Mouse (Mus musculus) spleen, adult 18-20 months (tissue): ENCODE measurements at regions not wholly inside any gene's neighbourhood (a gene's known extent, or its start where the extent isn't known, plus 50 kb on each side); places are given as distances from the start of the nearest gene placed in this dataset.

Experiments
- DNase-seq, 2 experiments: peaks; one replicate each; pipeline ENCODE4 v3.0.0; 2022; ENCODE audit warnings: mixed read lengths in 2 of 2

GRCm38 (mm10) chr9:69658276-69658675 lies 102.5 kb downstream of the Foxb1 start:
- DNase-seq: no peak

DNA sequence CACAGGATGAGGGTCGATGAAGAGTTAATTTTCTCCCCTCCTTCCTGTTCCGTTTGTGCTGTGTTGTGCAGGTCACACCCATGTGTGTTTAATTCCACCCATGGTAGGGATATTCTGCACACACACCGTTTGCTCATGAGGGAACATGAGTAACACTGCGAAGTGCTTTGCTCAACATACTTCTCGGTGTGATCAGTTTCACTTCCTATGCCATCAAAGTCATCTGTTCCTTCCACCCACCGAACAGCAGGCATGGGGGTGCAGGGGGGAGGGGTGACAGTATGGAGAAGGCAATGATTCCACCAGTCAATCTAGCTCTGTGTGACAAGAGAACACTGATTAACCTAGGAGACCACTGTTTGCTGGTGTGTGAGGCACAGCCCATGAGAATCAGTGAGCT lies 104.7 kb downstream of the Foxb1 start:
- DNase-seq: peak in 1 of 2 experiments; percentile 5

DNA sequence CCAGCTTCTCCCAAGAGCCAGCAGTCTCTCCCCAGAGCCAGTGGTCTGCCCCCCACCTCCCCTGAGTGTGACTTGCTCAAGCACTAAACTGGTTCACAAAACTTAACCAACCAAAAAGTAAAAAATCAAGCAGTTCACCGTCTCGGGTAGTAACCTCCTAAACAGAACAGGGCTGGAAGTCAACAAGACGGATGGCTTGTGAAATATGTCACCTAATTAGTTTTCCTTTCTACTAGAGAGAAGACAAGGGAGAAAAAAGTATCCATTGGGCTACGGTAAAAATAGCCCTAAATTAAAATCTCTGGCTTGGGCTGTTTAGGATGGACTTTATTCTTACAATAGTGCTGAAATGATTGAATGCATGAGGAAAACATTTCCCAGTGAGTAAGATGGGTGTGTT lies 108.6 kb downstream of the Foxb1 start:
- DNase-seq: no peak

DNA sequence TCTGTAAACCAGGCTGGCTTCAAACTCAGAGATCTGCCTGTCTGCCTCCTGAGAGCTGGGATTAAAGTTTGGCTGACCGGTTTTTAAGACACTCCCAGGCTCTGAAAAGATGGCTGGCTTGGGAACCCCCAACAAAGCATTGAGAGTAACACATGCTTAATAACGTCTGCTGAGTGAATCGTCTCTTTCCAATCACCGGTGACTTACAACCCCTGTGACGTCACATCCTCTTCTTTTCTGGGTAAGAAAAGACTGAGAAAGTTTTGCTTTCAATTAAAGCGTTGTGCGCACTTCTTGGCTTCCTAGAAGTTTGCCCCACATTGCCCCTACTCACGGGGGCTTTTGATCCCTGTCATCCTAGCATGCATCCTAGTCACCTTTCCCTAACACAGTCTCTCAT lies 109.1 kb downstream of the Foxb1 start:
- DNase-seq: no peak

DNA sequence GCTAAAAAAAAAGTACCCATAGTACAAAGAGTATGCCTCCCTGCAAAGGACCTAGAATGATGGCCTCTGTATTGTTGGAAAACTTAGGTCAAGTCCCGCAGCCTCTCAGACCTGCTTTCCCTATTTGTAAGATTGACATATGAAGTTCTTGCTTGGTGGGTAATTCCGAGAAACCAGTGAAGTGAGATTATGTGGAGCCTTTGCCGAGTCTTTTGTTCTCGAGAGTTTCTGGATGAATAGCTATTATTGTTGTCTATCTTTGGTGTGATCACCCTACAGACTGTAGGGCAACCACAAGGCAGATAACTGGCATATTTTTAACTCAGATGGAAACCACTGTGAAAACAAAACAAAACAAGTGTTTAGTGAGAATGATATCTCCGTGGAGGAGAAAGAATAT lies 118.1 kb downstream of the Foxb1 start:
- DNase-seq: no peak

DNA sequence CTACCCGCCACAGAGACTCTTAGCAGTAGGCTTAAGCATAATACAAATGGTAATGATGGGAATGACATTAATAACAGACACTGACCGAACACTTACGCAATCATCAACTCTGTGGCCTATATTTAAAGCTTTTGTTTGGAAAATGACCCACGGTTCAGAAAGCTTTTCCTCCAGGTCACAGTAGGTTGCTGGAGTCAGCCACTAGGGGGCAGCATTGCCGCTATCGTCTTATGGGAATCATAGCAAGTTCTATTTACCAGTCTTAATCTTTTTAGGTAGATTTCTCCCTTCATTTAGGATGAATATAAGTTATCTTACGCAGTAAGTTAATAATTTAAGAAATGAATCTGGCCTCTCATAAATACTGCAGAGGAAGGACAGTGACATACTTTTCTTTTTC lies 137.4 kb downstream of the Foxb1 start:
- DNase-seq: peak; percentile 12 to 66

GRCm38 (mm10) chr9:69621006-69621405 lies 139.7 kb downstream of the Foxb1 start:
- DNase-seq: no peak

DNA sequence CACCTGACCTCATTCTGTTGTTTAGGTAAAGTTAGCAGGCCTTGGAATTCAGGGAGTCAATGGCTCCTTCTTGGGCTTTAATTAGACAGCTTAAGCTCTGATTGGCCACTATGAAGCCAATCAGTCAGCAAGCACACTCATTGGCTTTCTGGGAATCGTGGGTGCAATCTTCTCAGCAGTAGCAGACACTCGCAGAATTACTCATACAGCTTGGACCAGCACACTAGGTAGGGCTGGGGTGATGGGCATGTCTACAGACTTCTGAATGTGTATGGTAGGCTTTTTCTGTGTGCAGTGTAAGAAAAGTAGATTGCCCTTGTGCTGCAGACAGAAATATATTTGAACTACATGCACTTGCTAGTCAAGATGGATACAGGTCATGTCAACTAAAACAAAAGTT lies 143.4 kb downstream of the Foxb1 start:
- DNase-seq: no peak

- DNase-seq: no peak
These were observed 144.1 kb downstream of the Anxa2 start for GRCm38 (mm10) chr9:69597472-69597871.

DNA sequence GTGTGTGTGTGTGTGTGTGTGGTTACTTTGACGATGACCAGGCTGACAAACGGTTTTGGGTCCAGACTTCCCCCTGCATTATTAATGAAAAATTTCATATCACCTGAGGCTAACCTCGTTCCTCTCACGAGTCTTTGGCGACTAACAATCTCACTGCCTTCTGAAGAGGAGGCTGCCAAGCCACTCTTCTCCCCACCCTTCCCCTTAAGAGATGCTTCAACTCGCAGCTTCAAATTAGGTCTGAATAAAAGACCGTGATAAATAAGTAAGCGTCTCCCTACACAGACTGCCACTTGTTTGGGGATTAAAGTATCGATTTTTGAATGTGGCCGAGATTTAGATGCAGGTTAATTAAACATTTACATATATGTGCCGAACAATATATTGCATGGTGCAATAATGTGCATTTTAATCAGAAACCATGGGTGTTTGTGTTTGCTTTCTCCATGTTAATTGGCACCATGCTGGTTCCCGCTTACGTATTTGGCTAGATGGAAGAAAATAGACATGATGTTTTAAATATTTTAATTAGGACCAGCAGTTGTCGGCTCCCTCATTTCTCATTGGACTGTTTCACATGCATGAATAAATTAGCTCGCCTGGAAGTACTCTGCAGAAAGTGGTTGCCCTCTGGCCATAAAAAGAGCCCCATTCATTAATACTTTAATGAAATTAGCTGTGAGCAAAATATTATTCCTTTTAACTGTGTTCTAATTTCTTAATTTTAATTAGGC lies 139.1 kb downstream of the Anxa2 start:
- no peak for DNase-seq

- no peak for DNase-seq
These were observed 135.4 kb downstream of the Anxa2 start for GRCm38 (mm10) chr9:69588846-69589245.

DNA sequence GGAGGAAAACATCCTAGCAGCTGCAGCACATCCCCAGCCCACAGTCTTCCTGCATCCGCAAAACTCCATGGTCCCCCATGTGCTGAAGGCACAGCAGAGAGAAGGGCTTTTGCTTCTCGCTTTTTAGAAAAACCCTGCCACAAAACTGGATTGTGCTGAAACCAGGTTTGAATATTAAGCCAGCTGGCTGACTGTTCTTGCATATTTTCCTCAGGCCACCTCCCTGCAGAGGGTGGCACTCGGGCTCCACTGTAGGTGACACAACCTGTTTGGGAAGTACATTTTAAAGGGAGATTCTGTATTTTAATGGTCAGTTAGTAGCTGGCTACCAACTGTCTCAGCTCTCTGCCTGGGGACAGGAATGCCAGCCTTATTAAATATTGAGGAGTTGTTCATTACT lies 133.7 kb downstream of the Anxa2 start:
- DNase-seq: no peak

DNA sequence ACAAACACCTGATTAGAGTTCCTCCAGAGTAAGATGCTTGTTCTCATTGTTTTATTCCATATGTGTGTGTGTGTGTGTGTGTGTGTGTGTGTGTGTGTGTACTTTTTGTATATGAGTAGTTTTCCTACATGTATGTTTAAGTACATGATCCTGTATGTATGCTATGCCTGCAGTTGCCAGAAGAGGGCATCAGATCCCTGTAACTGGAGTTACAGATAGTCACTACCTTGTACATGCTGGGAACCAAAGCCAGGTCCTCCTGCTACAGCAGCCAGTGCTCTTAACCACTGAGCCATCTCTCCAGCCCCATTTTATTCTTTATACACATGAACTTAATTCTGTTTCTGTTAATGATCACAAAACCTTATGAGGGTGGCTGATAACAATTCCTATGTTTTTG lies 127.8 kb downstream of the Anxa2 start:
- DNase-seq: no peak

GRCm38 (mm10) chr9:69577661-69578405 lies 124.4 kb downstream of the Anxa2 start:
- DNase-seq: no peak

DNA sequence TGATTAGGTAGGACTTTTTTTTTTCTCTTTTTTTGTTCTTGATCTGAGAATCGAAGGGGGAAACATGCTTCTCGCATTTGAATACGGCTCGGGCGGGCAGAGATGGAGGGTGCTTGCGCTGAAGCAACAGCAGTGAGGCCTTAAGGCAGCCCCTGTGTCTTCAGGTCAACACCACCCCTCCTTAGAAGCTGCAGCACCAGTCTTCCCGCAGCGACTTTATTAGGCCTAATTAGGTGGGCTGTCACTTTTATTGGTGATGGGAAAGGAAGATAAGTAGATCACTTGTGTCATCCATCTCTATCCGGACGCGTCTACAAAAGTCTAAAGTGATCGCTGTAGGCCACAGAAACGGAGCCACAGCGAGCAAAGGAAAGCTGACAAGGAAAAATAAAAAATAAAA lies 122.0 kb downstream of the Anxa2 start:
- DNase-seq: no peak

- no peak for DNase-seq
These were observed 115.3 kb downstream of the Anxa2 start for GRCm38 (mm10) chr9:69568631-69569230.

- no peak for DNase-seq
These were observed 114.8 kb downstream of the Anxa2 start for GRCm38 (mm10) chr9:69568222-69568621.

- no peak for DNase-seq
These were observed 113.6 kb downstream of the Anxa2 start for GRCm38 (mm10) chr9:69566996-69567395.

GRCm38 (mm10) chr9:69543241-69543640 lies 89.8 kb downstream of the Anxa2 start:
- DNase-seq: no peak
